Mouse (Mus musculus) myocyte (in vitro differentiated cells): Measurements from ENCODE around the gene Serp2.

Source experiments
- MAX ChIP-seq: IDR thresholded peaks from one replicate; pipeline ENCODE4 v1.6.1; 2011; ENCODE audit warnings: low read depth, mild to moderate bottlenecking, control low read depth
- POLR2A ChIP-seq: IDR thresholded peaks from one replicate; pipeline ENCODE4 v1.6.1; 2011; ENCODE audit warnings: low read depth, mild to moderate bottlenecking, control low read depth, moderate library complexity; ENCODE audit not compliant: insufficient read length
- TCF12 ChIP-seq: IDR thresholded peaks from one replicate; pipeline ENCODE4 v1.6.1; 2011; ENCODE audit warnings: mild to moderate bottlenecking, control low read depth; ENCODE audit not compliant: poor library complexity, insufficient read depth, severe bottlenecking
- USF1 ChIP-seq: IDR thresholded peaks from one replicate; pipeline ENCODE4 v1.6.1; 2011; ENCODE audit warnings: low read depth, mild to moderate bottlenecking, control low read depth, moderate library complexity

DNA sequence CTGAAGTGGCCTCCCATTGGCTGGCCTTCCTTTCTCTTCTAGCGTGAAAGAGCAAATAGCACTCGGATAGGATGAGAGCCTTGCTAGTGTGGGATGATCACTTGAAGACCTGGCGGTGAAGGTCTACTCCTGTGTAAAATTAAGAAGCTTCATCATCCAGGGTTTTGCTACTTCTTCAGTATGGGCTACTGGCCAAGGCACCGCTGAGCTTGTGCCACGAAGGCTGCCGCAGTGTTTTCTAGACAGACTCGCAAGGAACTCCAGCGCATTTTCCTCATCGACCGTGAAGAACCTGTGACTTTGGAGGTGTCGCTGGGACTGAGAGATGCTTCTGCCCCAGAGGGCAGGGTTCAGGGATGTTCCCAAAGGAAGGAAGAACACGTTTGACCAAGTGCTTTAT, 36.0 kb upstream of the Serp2 start:
- TF ChIP-seq TCF12, result no peak
- no peak for TF ChIP-seq USF1
- TF ChIP-seq POLR2A, result no peak
- no peak for TF ChIP-seq MAX
